Mouse (Mus musculus): Measurements from ENCODE around the gene Gm21440. TPM values are rescaled to one million over a fixed set of nuclear protein-coding genes. Genes with fewer than 3 reads are reported as not detected.
"Not testable (repeated sequence)": the region's sequence is repeated elsewhere in the genome, so short reads cannot be mapped to it uniquely, and the experiment has no call there.

The Gm21440 gene
- not detected in 2 replicates for polyA plus RNA-seq (2012)

DNA sequence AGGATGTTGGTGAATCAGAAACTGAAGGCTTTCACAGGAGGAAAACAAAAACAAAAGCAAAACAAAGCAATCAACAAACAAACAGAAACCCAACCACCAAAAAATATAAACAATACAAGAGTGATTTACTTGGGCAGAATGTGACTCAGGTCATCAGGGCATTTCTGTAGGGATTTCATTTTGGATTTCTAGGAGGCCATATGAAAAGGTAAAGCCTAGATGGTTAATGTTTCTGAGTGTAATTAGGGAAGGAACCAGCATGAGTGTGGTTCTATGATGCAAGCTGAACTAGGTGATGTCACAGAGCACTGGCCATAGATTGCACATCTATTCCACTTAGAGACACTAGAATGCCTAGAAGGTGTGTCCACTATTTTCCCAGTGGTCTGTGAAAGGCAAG is at the start of gene Gm21440, which contains the start of gene Gm21454:
Gm21440 (plus strand) TSS at position 301 of the 400 bp plus-strand sequence.
Gm21454 (plus strand) TSS at position 352 of the 400 bp plus-strand sequence.
- not testable (repeated sequence) for H3K27me3 ChIP-seq (ENCODE audit: control insufficient read depth); H3K4me3 ChIP-seq (replicated peaks); H3K36me3 ChIP-seq (ENCODE audit: control insufficient read depth); H3K9me3 ChIP-seq (ENCODE audit: control insufficient read depth, low read length); H3K4me1 ChIP-seq (ENCODE audit: control insufficient read depth)

DNA sequence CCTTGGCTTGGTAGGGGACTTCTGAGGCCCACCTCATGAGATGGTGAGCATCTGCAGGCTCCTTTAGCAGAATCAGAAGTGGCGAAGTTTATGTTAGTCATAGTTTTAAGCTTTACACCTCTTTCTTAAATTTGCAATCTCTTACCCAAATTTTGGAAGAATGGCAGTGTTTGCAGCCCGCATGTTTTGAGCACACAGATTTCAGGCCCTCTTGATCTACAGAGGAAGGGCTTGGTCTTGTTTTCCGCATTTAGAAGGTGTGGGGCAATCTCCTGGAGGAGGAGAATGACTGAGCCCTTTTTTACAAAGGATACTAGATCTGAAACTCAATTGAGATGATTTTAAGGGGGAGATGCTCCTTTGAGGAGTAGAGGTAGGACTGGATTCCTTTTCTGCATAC is 28.4 kb upstream of the Gm21440 start, which contains the start of gene Gm21828:
Gm21828 (minus strand) TSS at position 101 of the 400 bp plus-strand sequence.
- not testable (repeated sequence) for H3K27me3 ChIP-seq (ENCODE audit: control insufficient read depth); H3K4me3 ChIP-seq (replicated peaks); H3K4me1 ChIP-seq (ENCODE audit: control insufficient read depth); H3K36me3 ChIP-seq (ENCODE audit: control insufficient read depth); H3K9me3 ChIP-seq (ENCODE audit: control insufficient read depth, low read length)

Other genes starting within 250 kb of the Gm21440 start
- not detected in 2 replicates for gene Gm20807, start 209.5 kb upstream of the Gm21440 start, polyA plus RNA-seq (2012)
- not detected in 2 replicates for gene Gm21891, start 118.9 kb upstream of the Gm21440 start, polyA plus RNA-seq (2012)
- not detected in 2 replicates for gene Gm21425, start 90.4 kb upstream of the Gm21440 start, polyA plus RNA-seq (2012)
- gene Gm21828, start 28.5 kb upstream of the Gm21440 start, polyA plus RNA-seq (2012), result not detected in 2 replicates
- gene Gm21454, start 51 bp downstream of the Gm21440 start, polyA plus RNA-seq (2012), result not detected in 2 replicates
- not detected in 2 replicates for gene Gm21725, start 96.7 kb downstream of the Gm21440 start, polyA plus RNA-seq (2012)
- gene Gm21866, start 213.2 kb downstream of the Gm21440 start, polyA plus RNA-seq (2012), result not detected in 2 replicates
- gene Gm20773, start 241.6 kb downstream of the Gm21440 start, polyA plus RNA-seq (2012), result not detected in 2 replicates

Measured in erythroblast, embryonic 14.5 days (primary cell).